Mouse (Mus musculus): ENCODE results near the gene Bri3bp. TPM values are rescaled to one million over a fixed set of nuclear protein-coding genes. Genes with fewer than 3 reads are reported as not detected.

Bri3bp gene
- polyA plus RNA-seq, 1 experiment from 2014 or later, result 18.4 TPM

DNA sequence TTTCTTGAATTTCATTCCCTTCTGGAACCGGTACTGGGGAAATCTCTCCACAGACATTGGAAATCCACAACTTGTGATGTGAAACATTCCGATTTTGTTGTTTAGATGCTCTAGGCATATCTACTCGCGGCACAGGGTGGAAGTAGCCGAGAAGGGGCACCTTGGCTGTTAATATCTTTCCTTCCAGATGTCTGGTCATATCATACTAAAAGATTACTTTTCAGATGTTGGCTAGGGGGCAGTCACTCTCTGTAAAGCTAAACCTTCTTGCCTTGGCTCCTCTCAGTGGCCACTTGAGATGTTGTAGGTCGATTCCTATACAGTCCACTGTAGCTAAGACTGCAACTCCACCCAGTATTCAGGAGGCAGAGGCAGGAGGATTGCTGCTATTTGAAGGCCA, 14.7 kb downstream of the Bri3bp start:
- peaks cover 2% of the 10 kb centered on the region; the same call in 1 of the 2 replicates for H3K36me3 ChIP-seq (ENCODE audit: control insufficient read depth, insufficient read depth)
- H3K4me2 ChIP-seq (ENCODE audit: low read depth, low read length), result no peak overlapping the region
- H3K27ac ChIP-seq (ENCODE audit: low read length), result peak overlapping the region; percentile 28; the same call in 1 of the 2 replicates
- WGBS (ENCODE audit: insufficient replicate concordance), result 29% methylated on average over 6 of the region's 6 CpGs
- peaks cover 20% of the 10 kb centered on the region for H3K4me1 ChIP-seq (ENCODE audit: control insufficient read depth, low read depth, low read length)
- H3K27me3 ChIP-seq (ENCODE audit: control insufficient read depth, insufficient read depth, low read depth, low read length), result no peaks in the 10 kb centered on the region
- peak; percentile 56 for ATAC-seq (ENCODE audit: low read depth)
- no peak overlapping the region for H3K9ac ChIP-seq (ENCODE audit: low read depth, low read length)
- H3K9me3 ChIP-seq (replicated peaks; ENCODE audit: control insufficient read depth, low read length), result no peaks in the 10 kb centered on the region
- H3K4me3 ChIP-seq (ENCODE audit: low read depth, low read length), result no peak overlapping the region

DNA sequence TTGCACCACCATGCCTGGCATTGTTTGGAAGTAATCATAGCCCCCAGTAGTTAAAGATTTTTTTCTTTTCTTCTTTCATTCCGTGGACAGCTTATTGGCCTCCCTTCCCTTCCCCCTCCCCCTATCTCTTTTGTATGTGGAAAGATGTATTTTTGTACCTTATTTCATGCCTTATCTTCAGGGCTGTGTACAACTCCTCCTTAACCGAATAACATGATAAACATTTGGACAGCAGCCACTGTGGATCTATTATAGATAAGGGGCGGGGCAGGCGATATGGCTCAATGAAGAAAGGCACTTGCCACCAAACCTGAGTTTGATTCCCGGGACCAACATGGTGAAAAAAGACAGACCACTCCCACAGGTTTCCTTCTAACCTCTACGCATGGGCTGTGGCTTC, 16.2 kb downstream of the Bri3bp start:
- H3K4me3 ChIP-seq (ENCODE audit: low read depth, low read length), result no peak overlapping the region
- H3K4me1 ChIP-seq (ENCODE audit: control insufficient read depth, low read depth, low read length), result peaks cover 24% of the 10 kb centered on the region
- H3K4me2 ChIP-seq (ENCODE audit: low read depth, low read length), result peak overlapping the region; percentile 6
- H3K9me3 ChIP-seq (replicated peaks; ENCODE audit: control insufficient read depth, low read length), result no peaks in the 10 kb centered on the region
- H3K27ac ChIP-seq (ENCODE audit: low read length), result peak overlapping the region; percentile 44; the same call in 1 of the 2 replicates
- no peak overlapping the region for H3K9ac ChIP-seq (ENCODE audit: low read depth, low read length)
- H3K27me3 ChIP-seq (ENCODE audit: control insufficient read depth, insufficient read depth, low read depth, low read length), result no peaks in the 10 kb centered on the region
- WGBS (ENCODE audit: insufficient replicate concordance), result 26% methylated on average over 6 of the region's 6 CpGs
- ATAC-seq (ENCODE audit: low read depth), result peak; percentile 58
- H3K36me3 ChIP-seq (ENCODE audit: control insufficient read depth, insufficient read depth), result peaks cover 2% of the 10 kb centered on the region; the same call in 1 of the 2 replicates

DNA sequence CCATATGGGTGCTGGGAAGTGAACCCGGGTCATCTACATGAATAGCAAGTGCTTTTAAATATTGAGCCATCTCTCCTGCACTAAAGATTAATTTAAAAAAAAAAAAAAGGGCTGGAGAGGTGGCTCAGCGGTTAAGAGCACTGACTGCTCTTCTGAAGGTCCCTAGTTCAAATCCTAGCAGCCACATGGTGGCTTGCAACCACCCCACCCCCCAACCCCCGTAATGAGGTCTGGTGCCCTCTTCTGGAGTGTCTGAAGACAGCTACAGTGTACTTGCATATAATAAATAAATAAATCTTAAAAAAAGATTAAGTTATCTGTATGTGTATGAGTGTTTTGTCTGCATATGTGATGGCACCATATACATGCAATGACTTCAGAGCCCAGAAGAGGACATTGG, 19.2 kb downstream of the Bri3bp start:
- H3K4me1 ChIP-seq (ENCODE audit: control insufficient read depth, low read depth, low read length), result peaks cover 32% of the 10 kb centered on the region
- no peak overlapping the region for H3K27ac ChIP-seq (ENCODE audit: low read length)
- no peaks in the 10 kb centered on the region for H3K9me3 ChIP-seq (replicated peaks; ENCODE audit: control insufficient read depth, low read length)
- H3K4me2 ChIP-seq (ENCODE audit: low read depth, low read length), result no peak overlapping the region
- WGBS (ENCODE audit: insufficient replicate concordance), result 69% methylated on average over 3 of the region's 3 CpGs
- no peak overlapping the region for H3K9ac ChIP-seq (ENCODE audit: low read depth, low read length)
- H3K4me3 ChIP-seq (ENCODE audit: low read depth, low read length), result no peak overlapping the region
- ATAC-seq (ENCODE audit: low read depth), result no peak
- no peaks in the 10 kb centered on the region for H3K27me3 ChIP-seq (ENCODE audit: control insufficient read depth, insufficient read depth, low read depth, low read length)
- no peaks in the 10 kb centered on the region for H3K36me3 ChIP-seq (ENCODE audit: control insufficient read depth, insufficient read depth)

DNA sequence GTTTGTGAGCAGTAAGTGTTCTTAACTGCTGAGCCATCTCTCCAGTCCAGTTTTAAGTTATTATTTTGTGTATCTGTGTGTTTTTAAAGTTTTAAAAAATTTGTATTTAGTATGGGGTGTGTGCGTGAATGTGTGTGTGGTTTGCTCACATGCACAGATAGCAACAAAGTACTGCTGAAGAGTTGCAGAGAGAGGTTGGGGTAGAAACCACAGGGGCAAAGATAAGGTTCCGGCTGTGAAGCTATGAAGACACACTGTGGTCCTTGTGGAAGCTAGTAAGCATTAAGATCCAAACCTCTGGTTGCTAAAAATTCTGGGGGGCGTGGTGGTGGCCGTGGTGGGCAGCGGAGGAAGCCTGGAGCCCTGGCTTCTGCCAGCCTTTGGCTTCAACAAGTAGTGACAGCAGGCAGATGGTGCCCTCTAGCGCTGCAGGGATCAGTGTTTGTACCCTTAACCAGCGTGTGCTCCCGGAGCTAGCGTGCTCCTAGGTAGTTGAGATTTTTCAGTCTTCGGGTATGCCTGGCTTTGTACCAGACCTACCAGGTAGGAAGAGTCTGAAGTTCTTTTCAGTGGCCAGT, 20.6 kb downstream of the Bri3bp start:
- H3K4me3 ChIP-seq (ENCODE audit: low read depth, low read length), result no peak overlapping the region
- H3K36me3 ChIP-seq (ENCODE audit: control insufficient read depth, insufficient read depth), result no peaks in the 10 kb centered on the region
- H3K9ac ChIP-seq (ENCODE audit: low read depth, low read length), result no peak overlapping the region
- H3K9me3 ChIP-seq (replicated peaks; ENCODE audit: control insufficient read depth, low read length), result no peaks in the 10 kb centered on the region
- no peak for ATAC-seq (ENCODE audit: low read depth)
- H3K4me2 ChIP-seq (ENCODE audit: low read depth, low read length), result no peak overlapping the region
- WGBS (ENCODE audit: insufficient replicate concordance), result 19% methylated on average over 10 of the region's 10 CpGs
- no peaks in the 10 kb centered on the region for H3K27me3 ChIP-seq (ENCODE audit: control insufficient read depth, insufficient read depth, low read depth, low read length)
- H3K4me1 ChIP-seq (ENCODE audit: control insufficient read depth, low read depth, low read length), result peaks cover 24% of the 10 kb centered on the region
- H3K27ac ChIP-seq (ENCODE audit: low read length), result no peak overlapping the region

DNA sequence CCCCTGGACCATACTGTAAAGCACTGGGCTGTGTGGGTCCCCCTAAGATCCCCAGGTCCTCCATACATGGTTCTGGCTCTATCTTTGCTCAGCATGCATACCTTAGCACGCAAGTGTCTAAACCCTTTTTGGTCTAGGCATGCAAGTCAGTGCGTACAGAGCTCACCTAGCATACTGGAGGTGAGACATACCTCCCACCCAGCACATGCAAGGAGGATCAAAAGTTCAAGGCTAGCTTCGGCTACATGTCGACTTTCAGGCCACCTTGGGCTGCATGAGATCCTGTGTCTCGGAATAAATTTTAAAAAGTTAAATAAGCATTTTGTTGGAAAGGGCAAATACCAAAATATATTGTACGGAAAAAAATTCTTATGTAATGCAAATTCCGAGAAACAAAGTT, 23.8 kb downstream of the Bri3bp start:
- H3K27me3 ChIP-seq (ENCODE audit: control insufficient read depth, insufficient read depth, low read depth, low read length), result no peaks in the 10 kb centered on the region
- H3K4me1 ChIP-seq (ENCODE audit: control insufficient read depth, low read depth, low read length), result peaks cover 19% of the 10 kb centered on the region
- ATAC-seq (ENCODE audit: low read depth), result no peak
- 31% methylated on average over 7 of the region's 7 CpGs for WGBS (ENCODE audit: insufficient replicate concordance)
- no peaks in the 10 kb centered on the region for H3K9me3 ChIP-seq (replicated peaks; ENCODE audit: control insufficient read depth, low read length)
- no peaks in the 10 kb centered on the region for H3K36me3 ChIP-seq (ENCODE audit: control insufficient read depth, insufficient read depth)
- peak overlapping the region; percentile 61 for H3K27ac ChIP-seq (ENCODE audit: low read length)
- H3K4me3 ChIP-seq (ENCODE audit: low read depth, low read length), result peak overlapping the region; percentile 42
- H3K9ac ChIP-seq (ENCODE audit: low read depth, low read length), result peak overlapping the region; percentile 19; the same call in 1 of the 2 replicates
- peak overlapping the region; percentile 49 for H3K4me2 ChIP-seq (ENCODE audit: low read depth, low read length)

DNA sequence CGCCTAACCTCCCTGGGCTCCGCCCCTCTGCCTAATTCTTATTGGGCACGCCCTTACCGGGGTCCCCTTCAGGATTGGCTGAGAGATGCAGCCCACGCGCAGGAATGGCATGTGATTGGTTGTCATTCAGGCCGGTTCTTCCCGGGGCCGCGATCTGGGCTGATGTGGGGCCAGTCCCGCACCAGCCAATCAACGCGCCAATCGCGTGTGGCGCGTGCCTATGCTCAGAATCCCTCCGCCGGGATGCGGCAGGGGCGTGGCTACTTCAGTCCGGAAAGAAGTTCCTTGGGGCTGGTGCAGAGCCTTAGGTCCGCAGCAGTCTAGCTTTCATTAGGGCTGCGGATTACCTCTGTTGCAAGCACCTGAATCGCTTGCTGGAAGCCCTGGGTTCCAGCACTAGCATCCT, 24.3 kb downstream of the Bri3bp start:
- Histone ChIP-seq H3K9ac (ENCODE audit: low read depth, low read length) (0 out of 2 replicates have a peak overlapping the region, but pooled peaks have one; percentile 3), H3K27ac (ENCODE audit: low read length) (peak overlapping the region; percentile 35; the same call in 1 of the 2 replicates), H3K4me3 (ENCODE audit: low read depth, low read length) (peak overlapping the region; percentile 42), H3K4me1 (ENCODE audit: control insufficient read depth, low read depth, low read length) (peaks cover 21% of the 10 kb centered on the region), H3K9me3 (replicated peaks; ENCODE audit: control insufficient read depth, low read length) (no peaks in the 10 kb centered on the region), H3K27me3 (ENCODE audit: control insufficient read depth, insufficient read depth, low read depth, low read length) (no peaks in the 10 kb centered on the region), H3K4me2 (ENCODE audit: low read depth, low read length) (peak overlapping the region; percentile 49), H3K36me3 (ENCODE audit: control insufficient read depth, insufficient read depth) (no peaks in the 10 kb centered on the region)
- ATAC-seq (ENCODE audit: low read depth), result peak; percentile 100
- under 1% methylated on average over 25 of the region's 25 CpGs for WGBS (ENCODE audit: insufficient replicate concordance)

DNA sequence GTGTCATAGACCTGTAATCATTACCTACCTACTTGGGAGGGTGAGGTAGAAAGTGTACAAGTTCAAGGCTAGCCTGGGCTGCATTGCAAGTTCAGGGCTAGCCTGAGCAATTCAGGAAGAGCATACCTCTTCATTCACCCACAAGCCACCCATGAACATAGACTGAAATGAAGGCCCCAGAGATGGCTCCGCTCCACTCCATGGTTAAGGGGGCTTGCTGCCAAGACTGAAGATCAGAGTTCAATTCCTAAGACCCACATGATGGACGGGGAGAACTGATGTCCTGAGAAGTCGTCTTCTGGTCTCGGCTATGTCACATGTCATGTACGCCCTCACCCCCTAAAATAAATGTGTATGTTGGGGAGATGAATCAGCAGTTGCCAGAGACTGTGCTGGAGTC, 25.1 kb downstream of the Bri3bp start:
- Histone ChIP-seq H3K4me3 (ENCODE audit: low read depth, low read length) (peak overlapping the region; percentile 42; the same call in 1 of the 2 replicates), H3K4me2 (ENCODE audit: low read depth, low read length) (peak overlapping the region; percentile 49; the same call in 1 of the 2 replicates), H3K36me3 (ENCODE audit: control insufficient read depth, insufficient read depth) (no peaks in the 10 kb centered on the region), H3K9me3 (replicated peaks; ENCODE audit: control insufficient read depth, low read length) (no peaks in the 10 kb centered on the region), H3K4me1 (ENCODE audit: control insufficient read depth, low read depth, low read length) (peaks cover 21% of the 10 kb centered on the region), H3K27me3 (ENCODE audit: control insufficient read depth, insufficient read depth, low read depth, low read length) (no peaks in the 10 kb centered on the region), H3K9ac (ENCODE audit: low read depth, low read length) (no peak overlapping the region), H3K27ac (ENCODE audit: low read length) (peak overlapping the region; percentile 35; the same call in 1 of the 2 replicates)
- 79% methylated on average over 5 of the region's 5 CpGs for WGBS (ENCODE audit: insufficient replicate concordance)
- no peak for ATAC-seq (ENCODE audit: low read depth)

DNA sequence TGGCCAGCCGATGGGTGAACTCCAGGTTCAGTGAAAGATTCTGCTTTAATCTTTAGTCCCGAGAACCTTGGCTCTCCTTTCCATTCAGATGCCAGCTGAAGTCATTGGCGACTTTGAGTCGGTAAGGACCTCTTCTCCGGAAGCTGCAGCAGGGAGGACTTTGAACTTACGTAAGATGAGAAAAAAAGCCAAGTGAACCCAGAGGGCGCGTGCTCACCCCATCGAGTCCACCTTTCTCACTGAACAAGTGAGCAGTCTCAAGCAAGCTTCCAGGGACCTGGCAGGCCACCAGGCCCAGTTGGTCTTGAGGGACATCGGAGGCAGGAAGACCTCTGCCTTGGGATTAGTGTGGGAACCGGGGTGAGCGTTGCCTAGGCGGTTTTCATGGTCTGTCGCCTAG, 25.9 kb downstream of the Bri3bp start:
- Histone ChIP-seq H3K27me3 (ENCODE audit: control insufficient read depth, insufficient read depth, low read depth, low read length) (no peaks in the 10 kb centered on the region), H3K4me2 (ENCODE audit: low read depth, low read length) (no peak overlapping the region), H3K4me1 (ENCODE audit: control insufficient read depth, low read depth, low read length) (peaks cover 16% of the 10 kb centered on the region), H3K36me3 (ENCODE audit: control insufficient read depth, insufficient read depth) (no peaks in the 10 kb centered on the region), H3K9ac (ENCODE audit: low read depth, low read length) (no peak overlapping the region), H3K9me3 (replicated peaks; ENCODE audit: control insufficient read depth, low read length) (no peaks in the 10 kb centered on the region), H3K27ac (ENCODE audit: low read length) (peak overlapping the region; percentile 44), H3K4me3 (ENCODE audit: low read depth, low read length) (no peak overlapping the region)
- WGBS (ENCODE audit: insufficient replicate concordance), result 80% methylated on average over 14 of the region's 14 CpGs
- no peak for ATAC-seq (ENCODE audit: low read depth)

DNA sequence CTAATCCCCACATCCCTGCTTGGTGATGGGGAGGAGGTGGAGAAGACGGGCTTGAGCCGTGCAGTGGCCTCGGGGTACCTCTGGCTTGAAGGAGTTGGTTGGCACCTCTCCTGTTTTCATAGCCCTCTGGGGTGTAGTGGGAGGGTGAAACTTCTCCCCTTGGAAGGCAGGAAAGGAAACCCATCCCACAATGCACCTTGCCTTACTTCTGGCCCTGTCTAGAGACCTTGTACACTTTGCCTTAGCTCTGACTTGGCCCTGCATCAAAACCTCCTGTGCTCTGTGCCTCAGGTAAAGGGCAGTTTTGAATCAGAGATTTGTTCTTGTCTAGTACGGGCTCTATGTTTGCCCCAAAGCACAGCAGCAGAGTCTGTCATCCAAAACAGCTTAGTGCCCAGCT, 29.3 kb downstream of the Bri3bp start:
- Histone ChIP-seq H3K9ac (ENCODE audit: low read depth, low read length) (no peak overlapping the region; the same call in 1 of the 2 replicates), H3K4me1 (ENCODE audit: control insufficient read depth, low read depth, low read length) (peaks cover 19% of the 10 kb centered on the region), H3K4me3 (ENCODE audit: low read depth, low read length) (no peak overlapping the region), H3K27me3 (ENCODE audit: control insufficient read depth, insufficient read depth, low read depth, low read length) (no peaks in the 10 kb centered on the region), H3K4me2 (ENCODE audit: low read depth, low read length) (no peak overlapping the region), H3K36me3 (ENCODE audit: control insufficient read depth, insufficient read depth) (no peaks in the 10 kb centered on the region), H3K9me3 (replicated peaks; ENCODE audit: control insufficient read depth, low read length) (no peaks in the 10 kb centered on the region), H3K27ac (ENCODE audit: low read length) (no peak overlapping the region)
- ATAC-seq (ENCODE audit: low read depth), result no peak
- WGBS (ENCODE audit: insufficient replicate concordance), result 87% methylated on average over 4 of the region's 4 CpGs
